Mouse (Mus musculus) liver, adult 2 months (tissue): Measurements from ENCODE around the gene Psmd12. TPM values are rescaled to one million over a fixed set of nuclear protein-coding genes. Genes with fewer than 3 reads are reported as not detected.

Experiments used
- DNase-seq: peaks from one replicate; pipeline ENCODE4 v3.0.0-alpha.2; 2011; ENCODE audit warnings: low read depth, low spot score; ENCODE audit errors: extremely low read depth
- H3K27ac ChIP-seq: fragments of 200-500 bp; replicated peaks from 2 replicates; pipeline ENCODE4 v1.5.1; 2012; ENCODE audit warnings: low read depth, mild to moderate bottlenecking, control low read depth, inconsistent platforms, low read length; ENCODE audit not compliant: insufficient read depth
- H3K27me3 ChIP-seq: fragments of 200-500 bp; 2 replicates; pipeline ENCODE4 v1.6.1; 2012; ENCODE audit warnings: mild to moderate bottlenecking, moderate library complexity, low read length, inconsistent platforms; ENCODE audit not compliant: control insufficient read depth, insufficient read depth
- H3K36me3 ChIP-seq: fragments of 200-500 bp; 2 replicates; pipeline ENCODE4 v1.6.1; 2012; ENCODE audit warnings: low read length, inconsistent platforms; ENCODE audit not compliant: control insufficient read depth, insufficient read depth
- H3K4me1 ChIP-seq: fragments of 200-500 bp; 2 replicates; pipeline ENCODE4 v1.6.1; 2011; ENCODE audit warnings: low read length; ENCODE audit not compliant: control insufficient read depth, insufficient read depth
- H3K4me3 ChIP-seq: fragments of 200-500 bp; 2 replicates; pipeline ENCODE4 v1.5.1; 2011; ENCODE audit warnings: low read depth, mild to moderate bottlenecking, control low read depth, low read length, moderate library complexity; ENCODE audit not compliant: insufficient read depth
- H3K79me2 ChIP-seq: fragments of 200-500 bp; 2 replicates; pipeline ENCODE4 v1.6.1; 2012; ENCODE audit warnings: inconsistent platforms, mild to moderate bottlenecking, low read length, moderate library complexity; ENCODE audit not compliant: control insufficient read depth, insufficient read depth
- H3K9ac ChIP-seq: fragments of 200-500 bp; 2 replicates; pipeline ENCODE4 v1.6.1; 2012; ENCODE audit warnings: low read depth, mild to moderate bottlenecking, control low read depth, inconsistent platforms, low read length
- CTCF ChIP-seq: fragments of 200-500 bp; IDR thresholded peaks from 2 replicates; pipeline ENCODE4 v1.5.1; 2011; ENCODE audit warnings: low read depth, low read length, control low read depth
- POLR2A ChIP-seq: fragments of 200-500 bp; IDR thresholded peaks from 2 replicates; pipeline ENCODE4 v1.6.1; 2011; ENCODE audit warnings: low read length, control low read depth; ENCODE audit not compliant: insufficient read depth; ENCODE audit errors: extremely low read depth
- WGBS: fragments of 180-500 bp; shearing (Covaris S2); methylation state at CpG from one replicate; pipeline ENCODE4 v1.1.7; 2018; 5-methylcytosine and 5-hydroxymethylcytosine counted together
- polyA plus RNA-seq: library from polyadenylated mRNA; depleted of rRNA; stranded (reverse); fragments of >200 nt; gene quantifications from 2 replicates; pipeline ENCODE4 v1.2.3, GENCODE M21; 2012
- total RNA-seq: library from RNA; depleted of rRNA; stranded (reverse); fragments of >200 nt; gene quantifications from 2 replicates; pipeline ENCODE4 v1.2.3, GENCODE M21; 2014

Psmd12 gene
- total and polyA plus RNA-seq, 2 experiments = 14.5 to 54.7 TPM

DNA sequence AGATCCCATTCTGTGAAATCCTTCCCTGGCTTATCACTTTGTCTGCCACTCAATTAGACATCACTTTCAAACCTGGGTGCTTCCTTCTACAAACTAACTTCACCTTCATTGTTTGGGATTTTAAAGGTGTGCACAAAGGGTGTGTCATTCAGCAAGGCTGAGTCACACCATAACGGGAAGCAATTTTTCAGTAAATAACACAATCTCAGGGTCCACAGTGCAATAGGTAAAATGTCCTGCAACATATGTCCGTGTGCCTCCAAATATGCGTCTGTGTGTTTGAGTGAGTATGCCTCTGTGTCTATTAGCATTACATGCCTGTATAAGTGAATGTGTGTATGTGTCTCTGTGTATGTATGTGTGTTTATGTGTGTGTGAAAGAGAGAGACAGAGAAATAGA is 22.0 kb upstream of the Psmd12 start:
- 74% methylated on average over 3 of the region's 3 CpGs for WGBS
- Histone ChIP-seq H3K9ac (no peak overlapping the region), H3K36me3 (no peaks in the 10 kb centered on the region), H3K27me3 (no peaks in the 10 kb centered on the region), H3K27ac (no peak overlapping the region), H3K4me1 (peaks cover 10% of the 10 kb centered on the region), H3K4me3 (no peak overlapping the region), H3K79me2 (peaks cover 49% of the 10 kb centered on the region; the same call in 1 of the 2 replicates)
- no peak for DNase-seq
- no peak for TF ChIP-seq CTCF
- TF ChIP-seq POLR2A = no peak

DNA sequence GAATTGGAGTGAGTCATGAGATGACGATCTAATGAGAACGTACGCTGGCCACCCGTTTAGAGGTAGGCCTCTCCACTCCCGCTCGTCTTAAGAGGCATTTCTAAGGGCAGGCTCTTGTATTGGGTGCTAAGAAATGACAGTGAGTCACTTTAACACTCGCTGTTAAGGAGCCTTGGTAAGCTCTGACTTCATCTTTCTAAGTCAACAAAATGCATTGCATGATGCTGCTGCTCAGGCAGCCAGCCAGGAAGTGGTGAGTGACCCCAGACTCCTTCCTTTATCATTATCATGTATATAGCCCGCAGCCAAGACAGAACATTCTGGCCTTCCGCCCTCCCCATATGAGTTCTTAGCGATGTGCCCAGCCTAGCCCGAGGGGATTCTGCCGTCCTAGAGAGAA is 21.0 kb upstream of the Psmd12 start:
- Histone ChIP-seq H3K4me1 (peaks cover 9% of the 10 kb centered on the region), H3K36me3 (no peaks in the 10 kb centered on the region), H3K79me2 (peaks cover 53% of the 10 kb centered on the region; the same call in 1 of the 2 replicates), H3K4me3 (no peak overlapping the region), H3K27ac (no peak overlapping the region), H3K27me3 (no peaks in the 10 kb centered on the region), H3K9ac (no peak overlapping the region)
- no peak for DNase-seq
- WGBS = 68% methylated on average over 12 of the region's 12 CpGs
- TF ChIP-seq POLR2A (no peak), CTCF (no peak)

DNA sequence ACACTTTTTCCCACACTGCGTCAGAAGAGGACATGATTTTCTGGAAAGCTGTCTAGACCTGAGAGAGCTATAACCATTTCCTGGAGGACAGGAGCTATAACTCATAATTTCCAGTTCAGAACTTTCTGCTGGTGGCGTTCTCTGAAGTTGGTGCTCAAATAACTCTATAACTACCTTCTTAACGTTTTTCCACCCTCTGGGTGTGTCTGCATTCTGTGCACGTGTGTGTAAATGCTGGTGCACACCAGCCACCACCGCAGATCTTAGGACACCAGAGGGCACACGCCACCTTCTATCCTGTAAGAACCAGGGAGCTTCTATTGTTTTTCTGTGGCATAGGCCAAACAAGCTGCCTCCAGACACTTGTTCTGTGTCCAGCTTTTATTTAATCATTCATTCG is 20.3 kb upstream of the Psmd12 start:
- DNase-seq = no peak
- no peaks in the 10 kb centered on the region for H3K36me3 ChIP-seq
- H3K27ac ChIP-seq = no peak overlapping the region
- H3K4me1 ChIP-seq = peaks cover 13% of the 10 kb centered on the region
- peaks cover 49% of the 10 kb centered on the region; the same call in 1 of the 2 replicates for H3K79me2 ChIP-seq
- no peak overlapping the region for H3K9ac ChIP-seq
- no peaks in the 10 kb centered on the region for H3K27me3 ChIP-seq
- WGBS = 80% methylated on average over 7 of the region's 7 CpGs
- no peak for TF ChIP-seq POLR2A
- no peak for TF ChIP-seq CTCF
- H3K4me3 ChIP-seq = no peak overlapping the region

- Histone ChIP-seq H3K79me2 (peaks cover 49% of the 10 kb centered on the region; the same call in 1 of the 2 replicates), H3K9ac (no peak overlapping the region), H3K27ac (no peak overlapping the region), H3K4me1 (peaks cover 10% of the 10 kb centered on the region), H3K27me3 (no peaks in the 10 kb centered on the region), H3K4me3 (no peak overlapping the region), H3K36me3 (no peaks in the 10 kb centered on the region)
- TF ChIP-seq POLR2A (no peak), CTCF (no peak)
- no peak for DNase-seq
- 92% methylated on average over 7 of the region's 7 CpGs for WGBS
Measured at GRCm38 (mm10) chr11:107459828-107460227, 19.5 kb upstream of the Psmd12 start.

DNA sequence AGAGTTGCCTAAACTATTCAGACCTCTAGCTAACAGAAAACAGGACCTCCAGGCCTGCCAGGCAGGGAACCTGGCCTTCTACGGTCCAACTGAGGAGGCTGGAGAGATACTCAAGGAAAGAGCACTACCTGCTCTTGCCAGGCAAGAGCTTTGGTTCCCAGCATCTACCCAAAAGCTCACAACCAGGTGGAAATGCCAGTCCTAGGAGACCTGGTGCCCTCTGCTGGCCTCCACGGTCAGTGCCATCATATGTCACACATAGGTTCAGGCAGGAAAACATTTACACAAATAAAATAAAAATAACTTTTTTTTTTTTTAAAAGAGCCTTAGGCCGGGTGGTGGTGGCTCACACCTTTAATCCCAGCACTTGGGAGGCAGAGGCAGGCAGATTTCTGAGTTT is 16.8 kb upstream of the Psmd12 start:
- 96% methylated on average over 3 of the region's 3 CpGs for WGBS

GRCm38 (mm10) chr11:107463251-107463681 is 16.0 kb upstream of the Psmd12 start:
- WGBS = 41% methylated on average over 12 of the region's 12 CpGs
- Histone ChIP-seq H3K36me3 (no peaks in the 10 kb centered on the region), H3K79me2 (peaks cover 41% of the 10 kb centered on the region; the same call in 1 of the 2 replicates), H3K27me3 (no peaks in the 10 kb centered on the region), H3K9ac (no peak overlapping the region), H3K27ac (0 out of 2 replicates have a peak overlapping the region, but pooled peaks have one; percentile 1), H3K4me1 (peaks cover 23% of the 10 kb centered on the region), H3K4me3 (no peak overlapping the region)
- TF ChIP-seq CTCF = no peak
- TF ChIP-seq POLR2A = no peak
- DNase-seq = peak; percentile 59

More for the DNA sequence above, 16.8 kb upstream of the Psmd12 start:
- Histone ChIP-seq H3K36me3 (no peaks in the 10 kb centered on the region), H3K27me3 (no peaks in the 10 kb centered on the region), H3K9ac (no peak overlapping the region), H3K79me2 (peaks cover 43% of the 10 kb centered on the region; the same call in 1 of the 2 replicates), H3K27ac (no peak overlapping the region), H3K4me3 (no peak overlapping the region), H3K4me1 (peaks cover 22% of the 10 kb centered on the region)
- no peak for DNase-seq
- TF ChIP-seq POLR2A (no peak), CTCF (peak; percentile 66)
